Mouse (Mus musculus): ENCODE results near the gene Pkhd1. TPM values are rescaled to one million over a fixed set of nuclear protein-coding genes. Genes with fewer than 3 reads are reported as not detected.

Gene Pkhd1
- polyA plus RNA-seq, 1 experiment from 2014 or later: 0.03 TPM

GRCm38 (mm10) chr1:20605489-20605888 is 12.4 kb downstream of the Pkhd1 start:
- Histone ChIP-seq H3K9me3 (no peaks in the 10 kb centered on the region), H3K27me3 (no peaks in the 10 kb centered on the region), H3K9ac (replicated peaks) (no peak overlapping the region), H3K36me3 (no peaks in the 10 kb centered on the region), H3K4me2 (replicated peaks) (no peak overlapping the region), H3K27ac (replicated peaks) (no peak overlapping the region), H3K4me1 (no peaks in the 10 kb centered on the region), H3K4me3 (no peak overlapping the region)
- ATAC-seq (replicated peaks): no peak
- 60% methylated on average over 2 of the region's 2 CpGs for WGBS

- H3K4me1 ChIP-seq: no peaks in the 10 kb centered on the region
- no peak overlapping the region for H3K4me3 ChIP-seq
- no peaks in the 10 kb centered on the region for H3K9me3 ChIP-seq
- no peak overlapping the region for H3K9ac ChIP-seq (replicated peaks)
- H3K27ac ChIP-seq (replicated peaks): no peak overlapping the region
- H3K27me3 ChIP-seq: no peaks in the 10 kb centered on the region
- WGBS: 63% methylated on average over 5 of the region's 5 CpGs
- no peak overlapping the region for H3K4me2 ChIP-seq (replicated peaks)
- no peaks in the 10 kb centered on the region for H3K36me3 ChIP-seq
- no peak for ATAC-seq (replicated peaks)
Observed at GRCm38 (mm10) chr1:20590488-20590887, 27.4 kb downstream of the Pkhd1 start.

GRCm38 (mm10) chr1:20571469-20571868 is 46.4 kb downstream of the Pkhd1 start:
- H3K9ac ChIP-seq (replicated peaks): no peak overlapping the region
- WGBS: 89% methylated on average over 5 of the region's 5 CpGs
- no peak for ATAC-seq (replicated peaks)
- H3K36me3 ChIP-seq: no peaks in the 10 kb centered on the region
- H3K4me3 ChIP-seq: no peak overlapping the region
- no peaks in the 10 kb centered on the region for H3K4me1 ChIP-seq
- H3K27me3 ChIP-seq: no peaks in the 10 kb centered on the region
- no peak overlapping the region for H3K27ac ChIP-seq (replicated peaks)
- H3K4me2 ChIP-seq (replicated peaks): no peak overlapping the region
- no peaks in the 10 kb centered on the region for H3K9me3 ChIP-seq

- H3K4me1 ChIP-seq: no peaks in the 10 kb centered on the region
- no peak for ATAC-seq (replicated peaks)
- WGBS: 64% methylated on average over 3 of the region's 3 CpGs
- no peaks in the 10 kb centered on the region for H3K36me3 ChIP-seq
- H3K9ac ChIP-seq (replicated peaks): no peak overlapping the region
- H3K27ac ChIP-seq (replicated peaks): no peak overlapping the region
- no peaks in the 10 kb centered on the region for H3K27me3 ChIP-seq
- H3K4me2 ChIP-seq (replicated peaks): no peak overlapping the region
- H3K4me3 ChIP-seq: no peak overlapping the region
- no peaks in the 10 kb centered on the region for H3K9me3 ChIP-seq
Observed at GRCm38 (mm10) chr1:20569430-20569829, 48.4 kb downstream of the Pkhd1 start.

GRCm38 (mm10) chr1:20558443-20558842 is 59.4 kb downstream of the Pkhd1 start:
- no peak overlapping the region for H3K4me3 ChIP-seq
- no peaks in the 10 kb centered on the region for H3K27me3 ChIP-seq
- H3K4me2 ChIP-seq (replicated peaks): no peak overlapping the region
- no peak overlapping the region for H3K27ac ChIP-seq (replicated peaks)
- ATAC-seq (replicated peaks): no peak
- 93% methylated on average over 6 of the region's 6 CpGs for WGBS
- no peaks in the 10 kb centered on the region for H3K36me3 ChIP-seq
- no peak overlapping the region for H3K9ac ChIP-seq (replicated peaks)
- H3K4me1 ChIP-seq: no peaks in the 10 kb centered on the region
- H3K9me3 ChIP-seq: no peaks in the 10 kb centered on the region

GRCm38 (mm10) chr1:20554398-20554797 is 63.5 kb downstream of the Pkhd1 start:
- ATAC-seq (replicated peaks): peak; percentile 76
- Histone ChIP-seq H3K27me3 (no peaks in the 10 kb centered on the region), H3K9ac (replicated peaks) (no peak overlapping the region), H3K4me3 (no peak overlapping the region), H3K27ac (replicated peaks) (no peak overlapping the region), H3K9me3 (no peaks in the 10 kb centered on the region), H3K4me1 (no peaks in the 10 kb centered on the region), H3K36me3 (no peaks in the 10 kb centered on the region), H3K4me2 (replicated peaks) (no peak overlapping the region)
- 26% methylated on average over 6 of the region's 6 CpGs for WGBS

- no peaks in the 10 kb centered on the region for H3K4me1 ChIP-seq
- no peak overlapping the region for H3K9ac ChIP-seq (replicated peaks)
- H3K36me3 ChIP-seq: no peaks in the 10 kb centered on the region
- H3K4me2 ChIP-seq (replicated peaks): no peak overlapping the region
- ATAC-seq (replicated peaks): no peak
- WGBS: 80% methylated on average over 4 of the region's 4 CpGs
- H3K9me3 ChIP-seq: no peaks in the 10 kb centered on the region
- H3K27ac ChIP-seq (replicated peaks): no peak overlapping the region
- no peak overlapping the region for H3K4me3 ChIP-seq
- no peaks in the 10 kb centered on the region for H3K27me3 ChIP-seq
Observed at GRCm38 (mm10) chr1:20551334-20551733, 66.5 kb downstream of the Pkhd1 start.

GRCm38 (mm10) chr1:20544526-20544925 is 73.3 kb downstream of the Pkhd1 start:
- 68% methylated on average over 4 of the region's 4 CpGs for WGBS
- no peaks in the 10 kb centered on the region for H3K4me1 ChIP-seq

GRCm38 (mm10) chr1:20513364-20514084 is 104.3 kb downstream of the Pkhd1 start:
- Histone ChIP-seq H3K4me2 (replicated peaks) (no peak overlapping the region), H3K27ac (replicated peaks) (no peak overlapping the region), H3K27me3 (no peaks in the 10 kb centered on the region), H3K4me1 (no peaks in the 10 kb centered on the region), H3K4me3 (no peak overlapping the region), H3K36me3 (no peaks in the 10 kb centered on the region), H3K9ac (replicated peaks) (no peak overlapping the region), H3K9me3 (no peaks in the 10 kb centered on the region)
- WGBS: 65% methylated on average over 7 of the region's 7 CpGs
- peak; percentile 66; the same call in 1 of the 2 replicates for ATAC-seq (replicated peaks)

More at GRCm38 (mm10) chr1:20544526-20544925, 73.3 kb downstream of the Pkhd1 start:
- Histone ChIP-seq H3K4me3 (no peak overlapping the region), H3K4me2 (replicated peaks) (no peak overlapping the region), H3K9ac (replicated peaks) (no peak overlapping the region), H3K27ac (replicated peaks) (no peak overlapping the region), H3K9me3 (no peaks in the 10 kb centered on the region), H3K27me3 (no peaks in the 10 kb centered on the region), H3K36me3 (no peaks in the 10 kb centered on the region)
- no peak for ATAC-seq (replicated peaks)

- H3K4me3 ChIP-seq: no peak overlapping the region
- H3K36me3 ChIP-seq: no peaks in the 10 kb centered on the region
- no peak overlapping the region for H3K27ac ChIP-seq (replicated peaks)
- ATAC-seq (replicated peaks): peak; percentile 64; the same call in 1 of the 2 replicates
- H3K4me1 ChIP-seq: no peaks in the 10 kb centered on the region
- H3K27me3 ChIP-seq: no peaks in the 10 kb centered on the region
- 54% methylated on average over 1 of the region's 1 CpGs for WGBS
- H3K9ac ChIP-seq (replicated peaks): no peak overlapping the region
- no peak overlapping the region for H3K4me2 ChIP-seq (replicated peaks)
- H3K9me3 ChIP-seq: no peaks in the 10 kb centered on the region
Observed at GRCm38 (mm10) chr1:20498965-20499364, 118.9 kb downstream of the Pkhd1 start.

- H3K27me3 ChIP-seq: no peaks in the 10 kb centered on the region
- no peak overlapping the region for H3K4me2 ChIP-seq (replicated peaks)
- no peak overlapping the region for H3K9ac ChIP-seq (replicated peaks)
- no peak overlapping the region for H3K4me3 ChIP-seq
- no peaks in the 10 kb centered on the region for H3K9me3 ChIP-seq
- WGBS: 97% methylated on average over 9 of the region's 10 CpGs
- no peaks in the 10 kb centered on the region for H3K4me1 ChIP-seq
- ATAC-seq (replicated peaks): no peak
- H3K36me3 ChIP-seq: no peaks in the 10 kb centered on the region
- no peak overlapping the region for H3K27ac ChIP-seq (replicated peaks)
Observed at GRCm38 (mm10) chr1:20486087-20486486, 131.8 kb downstream of the Pkhd1 start.

- Histone ChIP-seq H3K4me2 (replicated peaks) (no peak overlapping the region), H3K27ac (replicated peaks) (no peak overlapping the region), H3K4me1 (peaks cover 8% of the 10 kb centered on the region), H3K9ac (replicated peaks) (no peak overlapping the region), H3K36me3 (no peaks in the 10 kb centered on the region), H3K27me3 (no peaks in the 10 kb centered on the region), H3K9me3 (no peaks in the 10 kb centered on the region), H3K4me3 (no peak overlapping the region)
- WGBS: 82% methylated on average over 4 of the region's 4 CpGs
- no peak for ATAC-seq (replicated peaks)
Observed at GRCm38 (mm10) chr1:20481843-20482242, 136.0 kb downstream of the Pkhd1 start.

- WGBS: 73% methylated on average over 3 of the region's 3 CpGs
- Histone ChIP-seq H3K4me2 (replicated peaks) (peak overlapping the region; percentile 69), H3K27me3 (no peaks in the 10 kb centered on the region), H3K4me3 (no peak overlapping the region), H3K27ac (replicated peaks) (no peak overlapping the region), H3K9me3 (no peaks in the 10 kb centered on the region), H3K9ac (replicated peaks) (no peak overlapping the region), H3K36me3 (no peaks in the 10 kb centered on the region), H3K4me1 (peaks cover 8% of the 10 kb centered on the region)
- no peak for ATAC-seq (replicated peaks)
Observed at GRCm38 (mm10) chr1:20478695-20479094, 139.2 kb downstream of the Pkhd1 start.
